Mouse (Mus musculus): ENCODE results near the gene Cnpy2. TPM values are rescaled to one million over a fixed set of nuclear protein-coding genes. Genes with fewer than 3 reads are reported as not detected.

The Cnpy2 gene
- polyA plus RNA-seq, 1 experiment, result 55.9 TPM

DNA sequence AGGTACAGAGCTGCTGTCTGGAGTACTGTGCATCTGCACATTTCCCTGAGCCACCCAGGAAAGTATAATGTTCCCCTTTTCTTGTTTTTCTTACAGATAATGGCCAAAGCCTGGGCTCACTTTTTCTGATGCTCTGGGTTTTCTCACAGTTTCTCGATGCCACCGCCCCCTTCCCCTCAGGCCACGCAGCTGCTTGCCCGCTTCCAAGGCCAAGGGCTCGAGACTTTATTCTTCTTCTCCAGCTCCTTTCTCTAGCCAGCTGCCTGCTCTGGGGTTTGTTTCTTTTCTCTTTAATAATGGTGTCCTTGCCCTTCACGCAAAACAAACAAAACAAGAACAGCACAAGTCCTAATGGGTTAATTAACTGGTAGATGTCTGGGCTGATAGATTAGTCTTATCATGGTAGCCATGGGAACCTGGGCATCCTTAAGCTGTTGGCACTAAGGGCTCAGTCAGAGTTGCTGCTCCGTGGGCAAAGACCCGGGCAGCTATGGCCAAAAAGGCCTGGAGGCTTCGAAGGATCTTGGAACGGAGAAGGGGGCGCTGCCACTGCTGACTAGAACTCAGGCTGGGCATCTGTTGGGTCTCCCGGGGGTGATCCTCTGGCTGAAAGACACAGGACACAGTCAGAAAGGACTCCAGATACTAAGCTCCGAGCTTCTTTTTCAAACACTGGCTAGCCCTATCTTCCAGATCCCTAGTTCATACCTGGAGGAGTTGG is 25.7 kb upstream of the Cnpy2 start:
- DNase-seq, result no peak
- 70% methylated on average over 13 of the region's 13 CpGs for WGBS
- no peak overlapping the region for H3K4me3 ChIP-seq (replicated peaks; ENCODE audit: extremely low read depth, low read depth, low read length)
- TF ChIP-seq POLR2A (IDR thresholded peaks at IDR 0.05; ENCODE audit: borderline replicate concordance, extremely low read depth, low read depth, low read length) (no peak), CTCF (IDR thresholded peaks at IDR 0.05; ENCODE audit: insufficient read depth, low read length) (no peak)
- 0 out of 2 replicates have a peak, but pooled peaks cover 2% of the 10 kb centered on the region for H3K4me1 ChIP-seq (ENCODE audit: control insufficient read depth, insufficient read depth, low read length)

- WGBS, result 48% methylated on average over 4 of the region's 4 CpGs
- 0 out of 2 replicates have a peak, but pooled peaks cover 2% of the 10 kb centered on the region for H3K4me1 ChIP-seq (ENCODE audit: control insufficient read depth, insufficient read depth, low read length)
- no peak overlapping the region for H3K4me3 ChIP-seq (replicated peaks; ENCODE audit: extremely low read depth, low read depth, low read length)
- no peak for TF ChIP-seq CTCF (IDR thresholded peaks at IDR 0.05; ENCODE audit: insufficient read depth, low read length)
- no peak for TF ChIP-seq POLR2A (IDR thresholded peaks at IDR 0.05; ENCODE audit: borderline replicate concordance, extremely low read depth, low read depth, low read length)
- DNase-seq, result no peak
Observed at GRCm38 (mm10) chr10:128297221-128297620, 25.0 kb upstream of the Cnpy2 start.

GRCm38 (mm10) chr10:128297622-128298021 is 24.6 kb upstream of the Cnpy2 start:
- DNase-seq, result no peak
- WGBS, result 64% methylated on average over 11 of the region's 11 CpGs

GRCm38 (mm10) chr10:128298243-128298642 is 24.0 kb upstream of the Cnpy2 start:
- TF ChIP-seq POLR2A (IDR thresholded peaks at IDR 0.05; ENCODE audit: borderline replicate concordance, extremely low read depth, low read depth, low read length) (no peak), CTCF (IDR thresholded peaks at IDR 0.05; ENCODE audit: insufficient read depth, low read length) (no peak)
- 0 out of 2 replicates have a peak, but pooled peaks cover 2% of the 10 kb centered on the region for H3K4me1 ChIP-seq (ENCODE audit: control insufficient read depth, insufficient read depth, low read length)
- DNase-seq, result no peak
- WGBS, result 34% methylated on average over 6 of the region's 6 CpGs
- no peak overlapping the region for H3K4me3 ChIP-seq (replicated peaks; ENCODE audit: extremely low read depth, low read depth, low read length)

More at GRCm38 (mm10) chr10:128297622-128298021, 24.6 kb upstream of the Cnpy2 start:
- TF ChIP-seq POLR2A (IDR thresholded peaks at IDR 0.05; ENCODE audit: borderline replicate concordance, extremely low read depth, low read depth, low read length) (no peak), CTCF (IDR thresholded peaks at IDR 0.05; ENCODE audit: insufficient read depth, low read length) (no peak)
- Histone ChIP-seq H3K4me1 (ENCODE audit: control insufficient read depth, insufficient read depth, low read length) (0 out of 2 replicates have a peak, but pooled peaks cover 2% of the 10 kb centered on the region), H3K4me3 (replicated peaks; ENCODE audit: extremely low read depth, low read depth, low read length) (no peak overlapping the region)

DNA sequence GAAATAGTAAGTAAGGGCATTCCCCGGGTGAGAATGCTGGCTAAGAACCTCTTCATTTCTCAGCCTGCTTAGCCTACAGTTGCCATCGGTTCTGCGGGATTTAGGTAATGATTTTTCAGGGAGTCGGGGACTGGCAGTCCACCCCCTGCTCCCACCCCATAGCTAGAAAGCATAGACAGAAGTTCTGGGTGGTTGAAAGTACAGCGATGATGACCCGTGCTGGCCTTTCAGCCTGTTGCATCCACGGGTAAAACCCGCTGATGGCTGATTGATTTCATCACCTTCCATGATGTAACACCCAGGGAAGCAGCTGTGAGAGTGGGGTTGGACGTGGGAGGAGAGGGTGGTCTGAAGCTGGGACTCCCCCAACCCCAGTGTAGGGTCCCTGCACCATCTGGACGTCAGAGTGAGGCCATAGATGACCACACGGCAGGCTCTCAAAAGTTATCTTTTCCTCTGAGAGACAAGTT is 23.5 kb upstream of the Cnpy2 start, which contains the start of gene Il23a:
Gene Il23a (minus strand): TSS at position 51 of the 470 bp plus-strand sequence.
- TF ChIP-seq POLR2A (IDR thresholded peaks at IDR 0.05; ENCODE audit: borderline replicate concordance, extremely low read depth, low read depth, low read length) (no peak), CTCF (IDR thresholded peaks at IDR 0.05; ENCODE audit: insufficient read depth, low read length) (no peak)
- H3K4me1 ChIP-seq (ENCODE audit: control insufficient read depth, insufficient read depth, low read length), result peaks cover 2% of the 10 kb centered on the region; the same call in 1 of the 2 replicates
- no peak within 1 kb of the TSS for H3K4me3 ChIP-seq (replicated peaks; ENCODE audit: extremely low read depth, low read depth, low read length)
- WGBS, result 77% methylated on average over 11 of the region's 11 CpGs
- no peak for DNase-seq

DNA sequence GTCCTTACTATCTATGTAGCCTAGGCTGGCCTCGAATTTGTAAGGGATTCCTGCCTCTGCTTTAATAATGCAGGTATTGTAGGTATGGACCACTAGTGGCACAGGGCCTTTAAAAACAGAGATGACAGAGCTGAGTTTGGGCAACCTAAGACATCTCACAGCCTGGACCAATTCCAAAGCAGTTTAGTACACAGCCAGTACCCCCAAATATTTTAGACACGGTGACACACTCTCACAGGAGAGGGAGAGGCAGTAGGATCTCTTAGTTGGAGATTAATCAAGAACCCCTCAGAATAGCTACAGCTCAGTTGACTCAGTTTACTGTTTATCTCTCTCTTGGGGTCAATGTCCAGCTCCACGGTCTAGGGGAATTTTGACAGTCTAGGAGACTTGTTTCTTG is 19.9 kb upstream of the Cnpy2 start:
- H3K4me3 ChIP-seq (replicated peaks; ENCODE audit: extremely low read depth, low read depth, low read length), result peak overlapping the region; percentile 73

GRCm38 (mm10) chr10:128302785-128303125 is 19.5 kb upstream of the Cnpy2 start:
- peak overlapping the region; percentile 73 for H3K4me3 ChIP-seq (replicated peaks; ENCODE audit: extremely low read depth, low read depth, low read length)
- H3K4me1 ChIP-seq (ENCODE audit: control insufficient read depth, insufficient read depth, low read length), result peaks cover 7% of the 10 kb centered on the region
- under 1% methylated on average over 9 of the region's 9 CpGs for WGBS
- TF ChIP-seq CTCF (IDR thresholded peaks at IDR 0.05; ENCODE audit: insufficient read depth, low read length) (no peak), POLR2A (IDR thresholded peaks at IDR 0.05; ENCODE audit: borderline replicate concordance, extremely low read depth, low read depth, low read length) (no peak)
- DNase-seq, result no peak

More for the DNA sequence above, 19.9 kb upstream of the Cnpy2 start:
- TF ChIP-seq POLR2A (IDR thresholded peaks at IDR 0.05; ENCODE audit: borderline replicate concordance, extremely low read depth, low read depth, low read length), result no peak
- no peak for TF ChIP-seq CTCF (IDR thresholded peaks at IDR 0.05; ENCODE audit: insufficient read depth, low read length)
- DNase-seq, result no peak
- peaks cover 8% of the 10 kb centered on the region for H3K4me1 ChIP-seq (ENCODE audit: control insufficient read depth, insufficient read depth, low read length)
- WGBS, result 29% methylated on average over 3 of the region's 3 CpGs

- DNase-seq, result peak; percentile 100
- H3K4me3 ChIP-seq (replicated peaks; ENCODE audit: extremely low read depth, low read depth, low read length), result peak within 1 kb of the TSS; percentile 79
- WGBS, result under 1% methylated on average over 37 of the region's 37 CpGs
- TF ChIP-seq POLR2A (IDR thresholded peaks at IDR 0.05; ENCODE audit: borderline replicate concordance, extremely low read depth, low read depth, low read length) (peak; percentile 74; the same call in 1 of the 2 replicates), CTCF (IDR thresholded peaks at IDR 0.05; ENCODE audit: insufficient read depth, low read length) (no peak)
- peaks cover 6% of the 10 kb centered on the region for H3K4me1 ChIP-seq (ENCODE audit: control insufficient read depth, insufficient read depth, low read length)
Observed at GRCm38 (mm10) chr10:128303126-128304021, 18.9 kb upstream of the Cnpy2 start, which contains the start of gene Pan2. Gene Pan2, plus strand, starts transcription at chr10:128303335.

GRCm38 (mm10) chr10:128309654-128310053 is 12.6 kb upstream of the Cnpy2 start:
- H3K4me1 ChIP-seq (ENCODE audit: control insufficient read depth, insufficient read depth, low read length), result no peaks in the 10 kb centered on the region
- 93% methylated on average over 7 of the region's 7 CpGs for WGBS
- no peak for DNase-seq
- TF ChIP-seq POLR2A (IDR thresholded peaks at IDR 0.05; ENCODE audit: borderline replicate concordance, extremely low read depth, low read depth, low read length) (no peak), CTCF (IDR thresholded peaks at IDR 0.05; ENCODE audit: insufficient read depth, low read length) (no peak)
- no peak overlapping the region for H3K4me3 ChIP-seq (replicated peaks; ENCODE audit: extremely low read depth, low read depth, low read length)
